Mouse (Mus musculus): ENCODE data around the gene Ccdc116.

Ccdc116 gene

DNA sequence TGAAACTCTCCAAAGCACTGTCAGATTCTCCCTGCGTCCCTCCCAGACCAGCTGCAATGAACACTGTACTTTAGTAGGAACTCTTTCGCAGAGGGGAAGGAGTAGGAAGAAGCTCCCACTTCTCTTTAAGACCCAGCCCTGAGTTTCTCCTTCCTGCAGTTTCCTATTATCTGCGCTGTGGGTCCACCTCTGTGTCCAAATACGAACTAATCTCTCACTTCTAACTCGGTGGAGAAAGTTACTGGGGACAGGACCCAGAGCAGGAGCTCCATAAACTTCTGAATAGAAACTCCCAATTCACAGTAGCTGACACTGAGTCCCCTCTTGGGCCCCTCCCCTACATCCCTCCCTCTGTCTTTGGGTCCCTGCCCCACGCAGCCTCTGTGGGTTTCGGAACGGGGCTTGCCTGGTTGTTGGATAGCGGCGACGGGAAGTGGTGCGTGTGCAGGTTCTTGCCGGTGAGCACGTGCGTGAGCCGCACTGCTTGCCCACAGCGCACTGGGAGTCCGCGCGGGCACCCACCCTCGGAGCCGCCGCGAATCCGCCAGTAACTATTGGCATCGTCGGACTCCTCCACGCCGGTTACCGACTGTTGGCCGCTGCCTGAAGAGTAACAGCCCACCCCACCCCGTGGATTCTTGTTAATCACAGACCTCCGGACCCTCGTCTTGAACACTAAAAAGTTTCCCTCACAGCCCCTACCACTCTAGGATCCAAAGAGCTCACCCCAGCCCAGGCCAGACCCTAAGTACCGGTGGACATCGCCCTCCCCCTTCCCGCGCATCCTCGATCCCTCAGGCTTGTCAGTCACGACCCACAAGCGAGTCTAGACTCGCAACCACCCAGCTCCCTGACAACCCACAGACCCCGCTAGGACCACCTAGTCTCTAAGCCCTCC, 15.6 kb downstream of the Ccdc116 start:
- DNase-seq (ENCODE audit: low read depth, low spot score): no peak

DNA sequence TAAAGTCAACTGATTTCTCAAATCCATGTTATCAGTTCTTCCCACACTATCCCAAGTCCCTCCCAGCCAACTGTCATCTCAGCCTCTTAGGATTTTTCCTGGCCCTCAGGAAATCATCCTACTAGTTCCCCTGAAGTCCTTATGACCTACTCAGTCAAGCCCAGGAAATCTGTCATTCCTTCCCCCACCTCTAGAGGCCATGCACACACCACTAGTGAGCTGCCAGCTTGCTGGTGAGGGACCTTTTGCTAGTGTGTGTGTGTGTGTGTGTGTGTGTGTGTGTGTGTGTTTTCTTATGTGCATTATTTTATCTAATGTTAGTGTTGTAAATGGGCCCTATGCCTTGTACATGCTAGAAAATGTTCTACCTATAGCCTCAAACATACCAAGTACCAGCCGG, 19.7 kb downstream of the Ccdc116 start:
- no peak for DNase-seq (ENCODE audit: low read depth, low spot score)

DNA sequence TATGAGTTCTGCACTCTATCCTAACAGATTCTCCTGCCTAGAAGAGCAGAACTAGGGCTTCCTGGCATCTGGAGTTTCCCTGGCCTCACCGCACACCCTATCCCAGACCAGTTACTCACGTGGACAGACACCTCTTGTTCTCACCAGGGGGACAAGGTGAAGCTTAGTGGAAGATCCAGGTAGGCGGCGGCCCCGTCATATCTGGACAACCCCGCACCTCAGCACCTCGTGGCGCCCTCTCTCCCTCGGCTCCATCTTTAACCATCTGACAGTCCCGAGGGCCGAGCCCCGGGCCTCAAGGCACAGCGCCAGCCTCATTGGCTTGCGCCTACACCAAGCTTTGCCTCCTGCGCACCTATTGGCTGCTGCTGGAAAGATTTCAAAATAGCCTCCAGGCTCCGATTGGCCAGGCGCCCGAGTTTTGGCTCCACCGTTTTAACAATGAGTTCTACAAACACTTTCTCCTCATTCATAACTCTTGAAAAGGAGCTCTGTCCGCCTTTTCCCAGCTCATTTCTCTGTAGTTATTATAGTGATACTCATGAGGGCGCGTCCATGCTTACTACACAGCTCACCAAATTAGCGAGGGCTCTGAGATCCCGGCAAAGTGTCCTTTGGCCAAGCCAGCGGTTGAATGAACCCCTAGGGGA, 22.0 kb downstream of the Ccdc116 start, which contains the start of gene 2610318N02Rik:
2610318N02Rik (minus strand) TSS at position 297 of the 650 bp plus-strand sequence.
- DNase-seq (ENCODE audit: low read depth, low spot score): no peak

DNA sequence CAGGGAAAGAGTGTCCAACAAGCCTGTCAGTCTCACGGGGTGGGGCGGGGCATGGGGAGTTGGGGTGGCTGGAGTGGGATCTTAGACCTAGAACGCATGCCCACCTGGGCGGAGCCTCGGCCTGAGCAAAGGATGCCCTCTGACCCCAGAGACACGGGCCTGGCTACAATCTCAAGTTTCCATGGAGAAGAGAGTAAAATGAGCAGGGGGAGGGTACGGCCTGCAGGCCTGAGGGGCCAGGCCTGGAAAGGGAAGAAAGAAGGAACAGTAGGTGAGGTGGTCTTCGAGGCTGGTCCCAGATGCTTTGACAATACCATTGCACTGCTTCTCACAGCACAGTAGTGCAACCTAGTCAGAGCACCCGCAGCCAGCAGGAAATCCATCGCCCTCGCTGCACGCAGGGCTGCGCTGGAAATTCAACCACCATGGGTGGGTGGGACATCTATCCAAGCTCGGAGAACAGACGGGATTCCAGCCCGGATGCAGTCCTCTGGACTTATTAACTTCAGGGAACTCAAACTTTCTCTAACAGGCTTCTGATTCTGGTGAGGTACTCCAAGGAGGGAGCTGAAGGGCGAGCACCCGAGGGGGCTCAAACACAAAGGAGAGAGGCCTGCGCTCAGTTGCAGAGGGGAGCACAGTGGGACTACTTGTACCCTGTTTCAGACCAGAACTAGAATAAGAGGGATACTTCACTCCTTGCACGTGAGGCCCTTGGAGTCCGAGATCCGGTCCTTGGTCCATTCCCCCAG, 22.7 kb downstream of the Ccdc116 start:
- no peak for DNase-seq (ENCODE audit: low read depth, low spot score)

DNA sequence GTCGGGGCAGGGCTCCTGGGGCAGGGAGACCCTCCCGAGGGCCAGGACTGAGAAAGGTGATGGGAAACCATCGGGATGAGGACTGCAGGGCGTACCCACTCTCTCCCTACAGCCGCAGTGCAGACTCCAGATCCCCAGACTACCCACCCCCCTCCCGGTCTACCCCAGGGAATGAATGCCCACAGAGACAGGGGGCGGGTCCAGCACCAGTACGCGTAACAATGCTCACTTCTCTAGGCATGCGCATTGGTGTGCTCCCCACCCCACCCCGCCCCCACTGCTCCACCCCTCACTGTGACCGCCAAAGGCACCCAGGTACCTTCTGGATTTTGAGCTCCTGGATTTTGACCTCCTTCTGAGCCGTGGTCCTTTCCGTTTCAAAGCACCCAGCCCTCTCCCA, 25.5 kb downstream of the Ccdc116 start:
- no peak for DNase-seq (ENCODE audit: low read depth, low spot score)

DNA sequence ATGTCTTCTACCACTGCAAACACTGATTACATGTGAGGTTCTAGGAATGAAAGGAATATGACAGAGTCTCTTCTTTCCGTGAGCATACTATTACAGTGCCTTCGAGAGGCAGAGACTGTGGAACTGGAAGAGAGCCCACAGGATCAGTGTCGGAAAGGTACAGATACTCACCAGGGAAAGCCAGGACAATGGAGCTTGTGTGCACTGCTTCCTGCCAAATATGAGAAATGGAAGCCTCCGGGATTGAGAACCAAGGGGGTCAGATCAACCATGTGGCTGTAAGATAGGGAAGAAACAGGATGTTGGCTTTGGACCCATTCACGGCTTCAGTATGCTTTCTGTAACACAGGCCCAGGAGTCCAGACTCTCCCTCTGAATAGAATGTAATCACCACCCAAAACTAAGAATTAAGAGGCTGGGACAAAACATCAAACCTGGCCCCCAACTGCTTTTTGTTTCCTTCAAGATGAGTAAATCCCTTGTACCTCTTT, 29.7 kb downstream of the Ccdc116 start:
- no peak for DNase-seq (ENCODE audit: low read depth, low spot score)

DNA sequence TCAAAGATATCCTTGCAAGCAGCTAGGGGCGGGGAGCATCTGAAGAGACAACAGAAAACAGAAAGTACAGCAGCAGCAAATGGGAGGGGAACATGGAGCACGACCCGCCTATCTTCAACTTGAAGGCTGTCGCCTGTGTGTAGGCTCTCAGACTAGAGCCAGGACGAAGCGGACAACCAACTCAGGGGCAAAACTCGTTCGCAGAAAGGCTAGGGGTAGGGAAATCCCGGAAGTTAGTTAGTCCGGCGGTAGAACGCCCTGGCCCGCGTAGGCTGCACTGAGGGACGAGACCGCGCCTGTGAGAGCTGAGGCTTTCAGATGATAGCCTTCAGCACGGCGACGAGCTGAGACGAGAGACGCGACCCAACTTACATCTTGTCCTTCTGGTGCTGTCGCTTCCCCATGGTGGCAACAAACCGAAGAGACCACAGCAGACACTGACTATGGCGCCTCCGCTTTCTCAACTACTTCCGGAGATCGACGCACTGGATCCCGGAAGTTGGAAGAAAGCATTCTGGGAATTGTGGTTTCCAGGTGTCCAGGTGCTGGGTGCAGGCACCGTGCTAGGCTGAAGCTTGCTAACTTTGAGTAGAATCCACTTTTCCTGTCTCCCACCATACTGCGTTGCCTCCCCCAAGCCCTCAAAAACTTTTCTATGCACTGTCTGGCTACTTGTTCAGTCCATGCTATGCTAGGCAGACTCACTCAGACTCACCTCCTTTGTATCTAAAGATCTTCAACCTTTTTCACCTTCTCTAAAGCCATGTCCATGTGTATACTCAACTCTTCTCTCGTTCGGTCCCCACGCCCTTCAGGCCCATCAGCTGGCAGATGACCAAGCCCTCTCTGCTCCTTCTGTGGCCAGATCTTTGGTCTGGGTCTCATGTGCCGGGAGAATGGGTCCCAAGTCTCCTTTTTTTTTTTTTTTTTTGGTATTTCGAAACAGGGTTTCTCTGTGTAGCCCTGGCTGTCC, 36.0 kb downstream of the Ccdc116 start, which contains the start of gene Ppil2:
Ppil2 (minus strand) TSS at position 487 of the 973 bp plus-strand sequence.
- peak; percentile 73 for DNase-seq (ENCODE audit: low read depth, low spot score)

DNA sequence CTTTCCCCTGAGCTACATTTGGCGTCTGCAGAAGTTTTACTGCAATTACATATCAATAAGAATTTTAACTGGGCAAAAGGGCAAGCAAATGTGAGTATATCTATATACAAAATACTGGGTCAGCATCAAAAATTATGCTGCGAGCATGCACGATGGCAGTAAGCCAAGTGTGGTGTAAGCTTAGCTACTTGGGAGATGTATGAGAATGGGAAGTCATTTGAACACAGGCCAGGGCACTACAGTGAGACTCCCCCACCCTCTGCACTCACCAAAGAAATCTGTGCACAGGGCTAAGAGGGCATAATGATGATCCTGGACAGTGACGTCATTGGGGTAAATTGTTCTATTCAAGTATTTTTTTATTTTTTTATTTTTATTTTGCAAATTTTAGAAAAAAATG, 42.4 kb downstream of the Ccdc116 start:
- DNase-seq (ENCODE audit: low read depth, low spot score): no peak

DNA sequence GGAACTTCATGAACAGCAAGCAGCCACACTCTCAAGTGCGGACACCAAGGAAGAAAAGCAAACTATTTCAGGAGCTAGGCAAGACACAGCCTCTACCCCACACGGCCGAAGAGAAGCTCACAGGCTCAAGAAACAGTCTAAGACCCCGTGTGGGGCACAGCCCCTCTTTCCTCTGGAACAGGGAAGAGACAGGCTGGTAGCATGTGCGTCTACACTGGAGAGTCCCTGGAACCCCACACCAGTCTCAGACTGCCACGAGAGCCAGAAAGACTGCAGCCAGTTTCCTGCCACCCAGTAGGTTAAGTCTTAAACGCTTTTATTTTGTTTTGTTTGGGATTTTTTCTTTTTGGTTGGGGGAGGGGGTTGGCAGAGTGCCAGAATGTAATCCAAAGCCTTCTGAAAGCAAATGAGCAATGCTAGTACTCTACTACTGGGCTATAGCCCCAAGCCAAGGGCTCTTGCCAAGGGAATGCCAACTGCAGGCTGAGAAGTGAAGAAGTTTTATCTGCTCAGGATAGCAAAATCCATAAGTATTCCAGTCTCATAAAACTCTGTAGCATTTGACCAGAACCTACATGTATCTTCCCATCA, 44.3 kb downstream of the Ccdc116 start:
- no peak for DNase-seq (ENCODE audit: low read depth, low spot score)

DNA sequence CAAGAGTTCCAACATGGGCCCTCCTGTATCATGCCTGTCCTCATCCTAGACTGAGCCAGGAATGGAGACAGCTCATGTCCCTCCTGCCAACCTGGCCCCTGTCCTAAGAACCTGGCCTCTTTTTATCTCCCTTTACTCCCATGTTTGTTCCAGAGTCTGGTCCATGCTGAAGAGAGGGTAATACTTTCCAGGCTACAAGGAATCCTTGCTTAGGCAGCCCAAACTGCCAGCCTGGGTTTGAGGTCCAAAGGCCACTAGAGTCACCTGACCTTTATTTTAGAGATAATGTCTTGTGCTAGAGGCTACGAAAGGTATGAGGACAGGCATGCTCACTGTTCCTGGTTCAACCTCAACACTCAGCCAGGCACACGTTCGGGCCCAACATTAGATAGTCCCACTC, 50.1 kb downstream of the Ccdc116 start:
- no peak for DNase-seq (ENCODE audit: low read depth, low spot score)

All from retina, adult 2 months (tissue).